Mouse (Mus musculus) thymus, postnatal 36 days (tissue): ENCODE results near the gene Pxdc1.

Experiments used
- DNase-seq, 2 experiments: peaks; one replicate each; pipeline ENCODE4 v3.0.0; 2022; ENCODE audit warnings: mixed read lengths in 2 of 2

Gene Pxdc1

GRCm38 (mm10) chr13:34653391-34653790 is at the start of gene Pxdc1:
Gene Pxdc1 (minus strand): TSS chr13:34653486.
- DNase-seq, result no peak

GRCm38 (mm10) chr13:34700630-34701029 is 47.3 kb upstream of the Pxdc1 start:
- DNase-seq, result no peak

GRCm38 (mm10) chr13:34700091-34700490 is 46.8 kb upstream of the Pxdc1 start:
- no peak for DNase-seq

- DNase-seq, result no peak
These were observed 43.5 kb upstream of the Pxdc1 start for GRCm38 (mm10) chr13:34696734-34697332.

- no peak for DNase-seq
These were observed 39.8 kb upstream of the Pxdc1 start for GRCm38 (mm10) chr13:34693111-34693510.

- no peak for DNase-seq
These were observed 37.8 kb upstream of the Pxdc1 start for GRCm38 (mm10) chr13:34691049-34691448.

- DNase-seq, result no peak
These were observed 31.9 kb upstream of the Pxdc1 start for GRCm38 (mm10) chr13:34685008-34685765.

GRCm38 (mm10) chr13:34683762-34684488 is 30.6 kb upstream of the Pxdc1 start:
- no peak for DNase-seq

GRCm38 (mm10) chr13:34683270-34683669 is 30.0 kb upstream of the Pxdc1 start:
- DNase-seq, result no peak

GRCm38 (mm10) chr13:34676507-34676906 is 23.2 kb upstream of the Pxdc1 start:
- DNase-seq, result no peak

GRCm38 (mm10) chr13:34675847-34676383 is 22.6 kb upstream of the Pxdc1 start:
- no peak for DNase-seq

GRCm38 (mm10) chr13:34673354-34673753 is 20.1 kb upstream of the Pxdc1 start:
- DNase-seq, result no peak

GRCm38 (mm10) chr13:34669919-34670865 is 16.9 kb upstream of the Pxdc1 start:
- no peak for DNase-seq

GRCm38 (mm10) chr13:34667197-34667596 is 13.9 kb upstream of the Pxdc1 start:
- DNase-seq, result no peak

GRCm38 (mm10) chr13:34665074-34665473 is 11.8 kb upstream of the Pxdc1 start:
- DNase-seq, result no peak

GRCm38 (mm10) chr13:34663762-34664161 is 10.5 kb upstream of the Pxdc1 start:
- no peak for DNase-seq

GRCm38 (mm10) chr13:34659507-34659906 is 6.2 kb upstream of the Pxdc1 start:
- DNase-seq, result no peak

GRCm38 (mm10) chr13:34656351-34656750 is 3.1 kb upstream of the Pxdc1 start:
- no peak for DNase-seq

GRCm38 (mm10) chr13:34652353-34653241 is 689 bp downstream of the Pxdc1 start:
- peak; percentile 17 to 25 for DNase-seq

GRCm38 (mm10) chr13:34652016-34652352 is 1.3 kb downstream of the Pxdc1 start:
- peak in 1 of 2 experiments; percentile 10 for DNase-seq

GRCm38 (mm10) chr13:34651474-34651991 is 1.8 kb downstream of the Pxdc1 start:
- DNase-seq, result no peak
